Mouse (Mus musculus) left cerebral cortex, adult 8-10 months (tissue): Measurements from ENCODE around the gene Anapc7. TPM values are rescaled to one million over a fixed set of nuclear protein-coding genes. Genes with fewer than 3 reads are reported as not detected.
"Not testable (repeated sequence)": the region's sequence is repeated elsewhere in the genome, so short reads cannot be mapped to it uniquely, and the experiment has no call there.

Source experiments
- DNase-seq, 2 experiments: peaks; one replicate each; pipeline ENCODE4 v3.0.0; 2022; ENCODE audit warnings: low spot score in 2 of 2
- total RNA-seq, 4 experiments: library from RNA; stranded (reverse); gene quantifications; 2 replicates each; pipeline ENCODE4 v1.2.4; 2022

Anapc7 gene
- total RNA-seq, 4 experiments from 2014 or later, result 33.7 to 38.0 (median 37.2) TPM

- DNase-seq, result no peak
Measured at GRCm38 (mm10) chr5:122451324-122451723, 29.8 kb downstream of the Anapc7 start.

GRCm38 (mm10) chr5:122452194-122452593 lies 30.7 kb downstream of the Anapc7 start:
- DNase-seq, result no peak

DNA sequence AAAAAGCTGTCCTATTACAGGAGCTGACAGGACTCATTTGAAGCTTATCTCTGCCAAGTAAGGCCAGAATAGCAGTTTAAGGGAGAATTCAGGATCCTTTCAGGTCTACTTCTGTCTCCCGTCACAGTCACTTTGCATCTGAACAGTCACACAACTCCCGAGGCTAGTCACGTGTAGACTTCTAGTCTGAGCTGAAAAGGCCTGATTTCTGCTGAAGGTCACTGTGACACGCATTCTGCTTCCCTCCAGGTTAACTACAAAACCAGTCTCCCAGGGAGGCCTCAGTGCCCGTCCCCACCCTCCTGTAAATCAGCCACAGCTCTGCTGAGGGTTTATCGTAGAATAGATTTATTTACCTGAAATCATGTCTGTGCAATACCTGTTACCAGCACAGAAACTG lies 31.7 kb downstream of the Anapc7 start:
- DNase-seq, result no peak

DNA sequence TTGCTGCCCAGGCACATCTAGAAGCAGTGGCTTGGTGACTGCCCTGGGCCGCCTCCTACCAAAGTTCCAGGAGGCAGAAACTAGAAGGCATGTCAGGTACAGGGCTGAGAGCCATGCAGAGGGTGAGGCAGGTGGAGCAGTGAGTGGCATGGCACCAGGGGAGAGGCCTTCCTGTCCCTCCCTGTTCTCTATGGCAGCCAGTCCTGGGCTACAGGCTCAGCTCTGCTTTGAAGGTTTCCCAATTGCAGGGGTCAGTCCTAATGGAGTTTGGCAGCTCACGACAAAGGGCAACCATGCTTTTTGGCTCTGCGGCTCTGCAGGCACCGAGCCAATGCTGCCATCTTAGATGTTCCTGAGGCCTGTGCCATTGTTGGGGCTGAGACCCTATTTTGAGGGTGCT lies 32.9 kb downstream of the Anapc7 start:
- DNase-seq, result no peak

DNA sequence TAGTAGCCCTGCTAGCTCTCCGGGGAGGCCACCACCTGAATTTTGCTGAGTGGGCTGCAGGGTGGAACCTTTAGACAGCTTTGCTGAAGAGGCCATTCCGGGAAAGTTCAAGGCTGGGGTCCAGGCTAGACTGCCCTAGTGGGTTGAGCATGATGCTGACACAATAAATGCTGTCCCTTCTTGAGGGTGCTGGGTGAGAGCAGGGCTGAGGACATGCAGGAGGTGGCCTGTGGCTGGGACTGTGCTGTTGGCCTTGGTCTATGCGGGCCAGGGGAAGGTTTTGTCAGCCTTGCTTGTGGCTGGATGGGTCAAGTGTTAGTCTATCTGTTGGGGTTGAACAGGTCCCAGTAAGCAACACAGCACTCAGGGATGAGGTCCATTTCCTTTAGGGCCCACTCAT lies 33.4 kb downstream of the Anapc7 start:
- no peak for DNase-seq

DNA sequence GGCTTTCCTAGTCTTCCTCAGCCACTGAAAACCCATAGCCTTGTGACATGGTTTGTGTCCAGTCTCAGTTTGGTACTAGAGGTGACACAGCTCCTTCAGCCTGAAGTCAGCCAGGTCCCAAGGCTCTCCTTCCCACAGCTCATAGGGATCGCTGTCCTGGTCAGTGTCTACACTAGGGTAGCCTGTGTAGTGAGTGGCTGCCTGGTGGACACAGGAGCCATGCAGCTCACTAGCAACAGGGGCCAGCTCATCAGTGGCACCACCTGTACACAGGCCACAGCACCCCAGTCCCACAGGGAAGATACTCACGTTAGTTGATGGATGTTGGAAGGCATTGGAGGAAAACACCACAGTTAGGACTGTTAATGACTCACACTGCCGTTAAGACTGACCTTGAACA lies 34.1 kb downstream of the Anapc7 start:
- no peak for DNase-seq

GRCm38 (mm10) chr5:122457054-122457453 lies 35.6 kb downstream of the Anapc7 start:
- not testable (repeated sequence) for DNase-seq

DNA sequence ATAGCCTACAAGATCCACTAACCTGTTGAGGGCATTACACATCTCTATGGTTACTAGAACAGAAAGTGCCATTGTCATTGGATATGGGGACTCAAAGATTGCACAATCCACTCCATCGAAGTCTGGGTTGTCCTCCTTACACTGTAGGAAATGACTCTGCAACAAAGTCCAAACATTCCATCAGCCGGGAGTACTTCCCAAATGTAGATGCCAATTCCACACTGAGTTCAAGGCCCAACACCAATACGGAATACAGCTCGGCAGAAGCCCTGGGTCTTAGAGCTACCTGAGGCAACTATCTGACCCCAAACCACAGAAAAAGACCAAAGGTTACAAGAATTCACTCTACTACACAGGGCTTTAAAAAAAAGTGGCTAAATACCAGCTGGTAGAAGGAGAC lies 36.6 kb downstream of the Anapc7 start:
- DNase-seq, result no peak

DNA sequence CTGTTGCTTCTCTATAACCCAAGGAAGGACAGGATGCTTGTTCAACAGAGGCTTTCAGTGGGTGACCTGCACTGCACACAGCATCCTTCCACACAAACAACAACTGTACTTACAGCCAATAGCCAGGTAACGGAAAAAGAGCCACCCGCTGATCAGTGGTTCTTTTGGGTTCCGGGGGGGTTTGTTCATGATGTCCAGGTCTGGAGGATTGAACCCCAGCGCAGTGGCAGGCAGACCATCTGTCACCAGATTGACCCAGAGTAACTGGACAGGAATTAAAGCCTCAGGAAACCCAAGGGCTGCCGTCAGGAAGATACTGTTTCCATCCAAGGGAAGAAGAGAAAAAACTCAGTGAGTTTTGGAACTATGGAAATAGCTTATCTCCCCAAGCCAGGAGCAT lies 37.8 kb downstream of the Anapc7 start:
- DNase-seq, result no peak

DNA sequence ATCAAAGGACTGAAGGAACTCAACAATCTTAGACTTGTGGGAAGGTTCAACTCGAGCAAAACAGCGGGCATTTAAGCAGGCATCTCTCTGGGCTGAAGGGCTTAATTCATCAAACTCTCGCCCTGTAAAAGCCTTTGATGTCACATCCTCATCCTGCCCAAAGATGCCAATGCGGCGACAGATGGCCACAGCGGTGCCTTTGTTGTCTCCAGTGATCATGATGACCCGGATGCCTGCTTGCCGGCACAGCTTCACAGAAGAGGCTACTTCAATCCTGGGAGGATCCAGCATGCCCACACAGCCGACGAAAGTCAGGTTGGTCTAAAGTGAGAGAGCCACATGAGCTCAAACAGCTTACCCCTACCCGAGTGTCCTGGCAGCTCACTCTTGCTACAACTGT lies 39.2 kb downstream of the Anapc7 start:
- no peak for DNase-seq

GRCm38 (mm10) chr5:122461431-122461830 lies 39.9 kb downstream of the Anapc7 start:
- DNase-seq, result no peak

- DNase-seq, result no peak
Measured at GRCm38 (mm10) chr5:122471658-122472057, 50.2 kb downstream of the Anapc7 start.

DNA sequence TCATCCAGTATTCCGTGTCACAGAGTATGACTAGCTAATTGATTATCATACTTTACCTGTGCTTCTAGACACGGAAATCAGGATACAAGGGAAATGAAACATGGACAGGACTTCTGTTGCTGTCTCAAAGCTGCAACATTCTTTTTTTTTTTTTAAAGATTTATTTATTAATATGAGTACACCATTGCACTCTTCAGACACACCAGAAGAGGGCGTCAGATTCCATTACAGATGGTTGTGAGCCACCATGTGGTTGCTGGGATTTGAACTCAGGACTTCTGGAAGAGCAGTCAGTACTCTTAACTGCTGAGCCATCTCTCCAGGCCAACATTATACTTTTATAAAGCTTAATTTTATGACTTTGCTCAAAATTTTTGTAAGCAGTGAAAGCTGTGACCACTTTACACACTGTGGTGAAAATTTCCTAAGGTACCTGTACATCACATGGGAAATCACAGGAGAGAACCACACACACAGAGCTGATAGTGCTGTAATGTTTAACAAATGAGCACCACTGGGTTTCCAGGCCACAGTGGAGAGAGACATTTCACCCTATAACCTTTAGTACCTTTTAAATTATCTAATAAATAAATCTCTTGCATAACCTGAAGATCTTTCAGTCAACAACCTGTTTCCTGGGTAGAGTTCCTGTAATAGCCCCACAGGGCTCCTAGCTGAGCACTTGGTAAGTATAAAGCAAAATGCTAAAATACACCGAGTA lies 53.3 kb downstream of the Anapc7 start:
- DNase-seq, result no peak

DNA sequence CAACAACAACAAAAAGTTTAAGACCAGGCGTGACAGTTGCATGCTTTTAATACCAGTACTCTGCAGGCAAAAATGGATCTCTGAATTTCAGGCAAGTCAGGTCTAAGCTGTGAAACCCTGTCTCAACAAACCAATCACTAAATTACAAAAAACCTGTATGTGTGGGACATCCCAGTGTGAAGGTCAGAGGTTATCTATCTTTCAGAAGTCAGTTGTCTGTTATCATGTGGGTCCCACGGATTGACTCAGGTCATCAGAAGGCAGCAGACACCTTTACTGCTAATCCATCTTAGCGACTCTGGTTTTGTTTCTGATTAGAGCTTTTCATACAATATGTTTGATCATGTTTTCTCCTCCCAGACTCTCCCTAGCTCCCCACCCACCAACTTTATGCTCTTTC lies 54.6 kb downstream of the Anapc7 start:
- no peak for DNase-seq

DNA sequence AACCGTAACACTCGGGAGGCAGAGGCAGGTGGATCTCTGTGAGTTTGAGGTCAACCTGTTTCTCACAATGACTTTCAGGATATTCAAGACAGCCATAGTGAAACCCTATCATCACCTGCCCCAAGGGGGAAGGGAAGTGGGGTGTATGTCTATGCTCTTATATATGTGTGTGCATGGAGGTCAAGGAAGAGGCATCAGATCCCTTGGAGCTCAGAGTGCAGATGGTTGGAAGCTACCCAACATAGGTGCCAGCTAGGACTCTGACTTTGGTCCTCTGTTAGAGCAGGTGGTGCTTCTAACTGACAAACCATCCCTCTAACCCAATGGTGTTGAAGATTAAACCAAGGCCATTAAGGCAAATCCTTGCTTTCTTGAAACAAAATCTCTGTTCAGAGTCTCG lies 56.0 kb downstream of the Anapc7 start:
- no peak for DNase-seq

DNA sequence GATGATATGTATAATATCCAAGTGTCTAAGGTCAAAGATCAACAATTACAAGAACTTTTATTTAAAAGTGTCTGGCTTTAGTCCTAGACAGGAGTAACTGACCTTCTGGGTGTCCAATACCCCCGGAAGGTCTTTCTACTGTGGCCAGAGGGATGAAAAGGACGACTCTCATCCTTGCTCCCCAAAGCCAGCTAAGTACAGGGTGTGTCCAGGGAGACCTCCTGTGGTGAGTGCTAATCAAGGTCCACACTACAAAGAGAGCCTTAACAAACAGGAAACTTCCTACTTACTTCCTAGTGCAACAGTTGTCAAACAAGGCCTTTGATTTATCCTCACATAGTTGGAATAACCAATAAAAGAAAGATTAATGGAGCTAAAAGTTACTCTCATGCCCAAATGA lies 57.6 kb downstream of the Anapc7 start:
- no peak for DNase-seq

- DNase-seq, result no peak
Measured at GRCm38 (mm10) chr5:122481844-122482243, 60.4 kb downstream of the Anapc7 start.

- no peak for DNase-seq
Measured at GRCm38 (mm10) chr5:122482733-122483391, 61.4 kb downstream of the Anapc7 start.

GRCm38 (mm10) chr5:122486243-122486642 lies 64.8 kb downstream of the Anapc7 start:
- not testable (repeated sequence) for DNase-seq

DNA sequence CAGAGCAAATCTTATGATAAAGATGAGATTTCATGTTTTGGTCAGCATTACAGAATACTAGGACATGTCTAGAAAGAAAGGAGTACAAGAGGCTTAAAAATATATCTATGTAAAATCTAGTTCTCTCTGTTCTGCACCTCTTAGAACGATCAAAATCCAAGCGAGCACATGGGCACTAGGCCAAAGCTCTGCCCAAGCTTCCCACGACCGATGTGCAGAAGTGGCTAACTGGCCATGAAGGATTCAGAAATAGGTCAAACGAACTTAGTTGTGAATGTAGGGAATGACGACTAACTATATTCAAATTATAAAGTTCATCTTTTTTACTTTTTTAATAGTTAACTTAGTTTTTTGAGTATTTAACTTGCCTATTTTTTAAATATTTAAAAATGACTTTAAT lies 66.3 kb downstream of the Anapc7 start:
- no peak for DNase-seq

DNA sequence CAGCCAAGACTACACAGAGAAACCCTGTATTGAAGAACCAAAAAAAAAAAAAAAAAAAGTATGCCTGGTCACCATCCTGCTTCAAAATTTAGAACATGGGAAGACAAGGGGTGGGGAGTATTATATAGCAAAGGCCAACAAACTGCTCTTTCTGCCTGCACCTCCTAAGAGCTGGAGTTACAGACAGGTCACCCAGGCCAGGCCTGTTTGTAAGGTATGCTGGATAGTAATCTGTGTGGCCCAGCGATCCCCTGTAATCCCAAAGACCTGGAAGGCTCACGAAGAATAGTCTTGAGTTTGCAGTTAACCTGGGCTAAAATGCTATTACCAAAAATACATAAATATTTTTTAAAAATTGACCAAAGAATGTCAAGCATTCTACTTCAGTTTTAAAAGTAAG lies 68.7 kb downstream of the Anapc7 start:
- DNase-seq, result no peak

- no peak for DNase-seq
Measured at GRCm38 (mm10) chr5:122491385-122491784, 69.9 kb downstream of the Anapc7 start.

GRCm38 (mm10) chr5:122493035-122493434 lies 71.5 kb downstream of the Anapc7 start:
- DNase-seq, result no peak
